Mouse (Mus musculus) CH12.LX (cell line): ENCODE results near the gene Cdkl4. TPM values are rescaled to one million over a fixed set of nuclear protein-coding genes. Genes with fewer than 3 reads are reported as not detected.
"Not testable (repeated sequence)": the region's sequence is repeated elsewhere in the genome, so short reads cannot be mapped to it uniquely, and the experiment has no call there.

Experiments used
- DNase-seq: peaks from one replicate; pipeline ENCODE4 v3.0.0-alpha.2; 2013; ENCODE audit errors: extremely low read depth
- H3K27ac ChIP-seq: 2 replicates; pipeline ENCODE4 v1.5.1; 2012; ENCODE audit warnings: low read depth, mild to moderate bottlenecking, control low read depth, moderate library complexity; ENCODE audit not compliant: insufficient read depth
- H3K27me3 ChIP-seq: replicated peaks from 2 replicates; pipeline ENCODE3; 2012; ENCODE audit warnings: inconsistent platforms
- H3K36me3 ChIP-seq, 2 experiments: replicated peaks in 1 of 2; 2 replicates each; pipeline versions ENCODE3 to v1.6.1; 2012; ENCODE audit warnings: inconsistent platforms in 1 of 2, low read length in 1 of 2, mild to moderate bottlenecking in 1 of 2, mixed read lengths in 1 of 2, moderate library complexity in 1 of 2; ENCODE audit not compliant: control insufficient read depth in 1 of 2, insufficient read depth in 1 of 2
- H3K4me1 ChIP-seq, 2 experiments: 2 replicates each; pipeline ENCODE4 v1.6.1; 2012; ENCODE audit warnings: inconsistent platforms in 1 of 2, moderate library complexity in 1 of 2; ENCODE audit not compliant: insufficient read depth in 2 of 2, control insufficient read depth in 1 of 2
- H3K4me2 ChIP-seq: 2 replicates; pipeline ENCODE4 v1.6.1; 2012; ENCODE audit warnings: low read depth, mild to moderate bottlenecking, control low read depth; ENCODE audit not compliant: poor library complexity, insufficient read depth, severe bottlenecking
- H3K4me3 ChIP-seq, 3 experiments: fragments of 150-350 bp in 1 of 3; sonication (generic) in 1 of 3; replicated peaks in 1 of 3; 2 replicates each; pipeline versions ENCODE3 to v1.5.1; 2011 to 2012; ENCODE audit warnings: low read depth in 2 of 3, low read length in 2 of 3, mild to moderate bottlenecking in 2 of 3, moderate library complexity in 2 of 3, control low read depth in 1 of 3, improper control_type of control experiment in 1 of 3, inconsistent platforms in 1 of 3, mixed read lengths in 1 of 3; ENCODE audit not compliant: poor library complexity in 1 of 3
- H3K79me2 ChIP-seq: replicated peaks from 2 replicates; pipeline ENCODE4 v1.6.1; 2012; ENCODE audit warnings: mild to moderate bottlenecking, moderate library complexity; ENCODE audit not compliant: control insufficient read depth, poor library complexity, insufficient read depth, severe bottlenecking; ENCODE audit errors: extremely low read depth
- H3K9ac ChIP-seq: 2 replicates; pipeline ENCODE4 v1.6.1; 2012; ENCODE audit warnings: low read depth, mild to moderate bottlenecking, control low read depth, moderate library complexity; ENCODE audit not compliant: insufficient read depth
- H3K9me3 ChIP-seq: replicated peaks from 2 replicates; pipeline ENCODE3; 2012; ENCODE audit warnings: low read length, inconsistent platforms, mixed read lengths
- CHD1 ChIP-seq: IDR thresholded peaks from 2 replicates; pipeline ENCODE4 v1.6.1; 2012; ENCODE audit warnings: low read depth, low read length, improper control_type of control experiment, inconsistent platforms
- CHD2 ChIP-seq: IDR thresholded peaks from 2 replicates; pipeline ENCODE4 v1.6.1; 2011; ENCODE audit warnings: low read length, improper control_type of control experiment
- CTCF ChIP-seq, 2 experiments: IDR thresholded peaks in 1 of 2; conservative IDR thresholded peaks in 1 of 2; 2 replicates each; pipeline ENCODE4 v1.5.1; 2011 to 2012; ENCODE audit warnings: low read depth in 2 of 2, low read length in 2 of 2, improper control_type of control experiment in 1 of 2, inconsistent platforms in 1 of 2, mild to moderate bottlenecking in 1 of 2, moderate library complexity in 1 of 2
- EP300 ChIP-seq: IDR thresholded peaks from 2 replicates; pipeline ENCODE4 v1.6.1; 2011; ENCODE audit warnings: low read length, improper control_type of control experiment
- ETS1 ChIP-seq: conservative IDR thresholded peaks from 2 replicates; pipeline ENCODE4 v1.6.1; 2012; ENCODE audit warnings: low read depth, mild to moderate bottlenecking, inconsistent platforms, low read length, improper control_type of control experiment, moderate library complexity
- GABPA ChIP-seq: IDR thresholded peaks from 2 replicates; pipeline ENCODE4 v1.6.1; 2012; ENCODE audit warnings: low read depth, low read length, improper control_type of control experiment, inconsistent platforms; ENCODE audit not compliant: insufficient replicate concordance
- HCFC1 ChIP-seq: IDR thresholded peaks from 2 replicates; pipeline ENCODE4 v1.6.1; 2012; ENCODE audit warnings: low read depth, mild to moderate bottlenecking, inconsistent platforms, low read length, improper control_type of control experiment
- IRF4 ChIP-seq: IDR thresholded peaks from 2 replicates; pipeline ENCODE4 v1.6.1; 2014; ENCODE audit warnings: low read depth, mild to moderate bottlenecking, inconsistent platforms, low read length, improper control_type of control experiment
- MEF2A ChIP-seq: IDR thresholded peaks from 2 replicates; pipeline ENCODE4 v1.6.1; 2014; ENCODE audit warnings: low read depth, mild to moderate bottlenecking, inconsistent platforms, low read length, improper control_type of control experiment, borderline replicate concordance
- MXI1 ChIP-seq: IDR thresholded peaks from 2 replicates; pipeline ENCODE4 v1.6.1; 2011; ENCODE audit warnings: mild to moderate bottlenecking, low read depth, low read length, improper control_type of control experiment
- NELFE ChIP-seq: IDR thresholded peaks from 2 replicates; pipeline ENCODE4 v1.6.1; 2011; ENCODE audit warnings: low read depth, low read length, improper control_type of control experiment
- NRF1 ChIP-seq: IDR thresholded peaks from 2 replicates; pipeline ENCODE4 v1.6.1; 2014; ENCODE audit warnings: low read depth, mild to moderate bottlenecking, inconsistent platforms, low read length, improper control_type of control experiment, moderate library complexity
- POLR2A ChIP-seq: IDR thresholded peaks from 2 replicates; pipeline ENCODE4 v1.6.1; 2011; ENCODE audit warnings: low read depth, mild to moderate bottlenecking, improper control_type of control experiment, low read length
- POLR2AphosphoS2 ChIP-seq: IDR thresholded peaks from 2 replicates; pipeline ENCODE4 v1.6.1; 2011; ENCODE audit warnings: low read depth, low read length, improper control_type of control experiment
- RCOR1 ChIP-seq: conservative IDR thresholded peaks from 2 replicates; pipeline ENCODE4 v1.6.1; 2012; ENCODE audit warnings: low read depth, mild to moderate bottlenecking, inconsistent platforms, low read length, improper control_type of control experiment
- SIN3A ChIP-seq: IDR thresholded peaks from 2 replicates; pipeline ENCODE4 v1.6.1; 2012; ENCODE audit warnings: low read length, improper control_type of control experiment, inconsistent platforms
- TBP ChIP-seq: conservative IDR thresholded peaks from 2 replicates; pipeline ENCODE4 v1.6.1; 2011; ENCODE audit warnings: low read depth, low read length, improper control_type of control experiment
- TCF12 ChIP-seq: IDR thresholded peaks from 2 replicates; pipeline ENCODE4 v1.6.1; 2014; ENCODE audit warnings: low read depth, mild to moderate bottlenecking, inconsistent platforms, low read length, improper control_type of control experiment
- USF2 ChIP-seq: conservative IDR thresholded peaks from 2 replicates; pipeline ENCODE4 v1.6.1; 2011; ENCODE audit warnings: low read depth, low read length, improper control_type of control experiment
- ZMIZ1 ChIP-seq: IDR thresholded peaks from 2 replicates; pipeline ENCODE4 v1.6.1; 2012; ENCODE audit warnings: low read depth, mild to moderate bottlenecking, inconsistent platforms, low read length, improper control_type of control experiment
- dilution Hi-C: fragments of 300-500 bp; cut with MboI; formaldehyde crosslinking; loops from 2 replicates; pipeline ENCODE4 v1.14.3; 2020; ENCODE audit warnings: low sequenced_read_pairs; ENCODE audit not compliant: extremely low pct_unique_long_range_greater_than_20kb, extremely low pct_ligation_motif_present
- in situ Hi-C: fragments of 300-500 bp; cut with MboI; formaldehyde crosslinking; loops from 3 replicates; pipeline ENCODE4 v1.14.3; 2019; ENCODE audit warnings: low sequenced_read_pairs, low pct_ligation_motif_present, low pct_unique_long_range_greater_than_20kb, mixed read lengths
- polyA plus RNA-seq: library from polyadenylated mRNA; unstranded; fragments of >175 nt; gene quantifications from 2 replicates; pipeline ENCODE4 v1.2.1, GENCODE M21; 2012; ENCODE audit warnings: low read depth; ENCODE audit not compliant: insufficient read length
- total RNA-seq, 2 experiments: library from RNA; depleted of rRNA; stranded (reverse); fragments of 300-350 nt in 1 of 2; fragments of >200 nt in 1 of 2; gene quantifications; 2 replicates each; pipeline ENCODE4 v1.2.3; 2012 to 2014

The Cdkl4 gene
- total and polyA plus RNA-seq, 3 experiments = 0.76 to 2.0 (median 1.2) TPM

DNA sequence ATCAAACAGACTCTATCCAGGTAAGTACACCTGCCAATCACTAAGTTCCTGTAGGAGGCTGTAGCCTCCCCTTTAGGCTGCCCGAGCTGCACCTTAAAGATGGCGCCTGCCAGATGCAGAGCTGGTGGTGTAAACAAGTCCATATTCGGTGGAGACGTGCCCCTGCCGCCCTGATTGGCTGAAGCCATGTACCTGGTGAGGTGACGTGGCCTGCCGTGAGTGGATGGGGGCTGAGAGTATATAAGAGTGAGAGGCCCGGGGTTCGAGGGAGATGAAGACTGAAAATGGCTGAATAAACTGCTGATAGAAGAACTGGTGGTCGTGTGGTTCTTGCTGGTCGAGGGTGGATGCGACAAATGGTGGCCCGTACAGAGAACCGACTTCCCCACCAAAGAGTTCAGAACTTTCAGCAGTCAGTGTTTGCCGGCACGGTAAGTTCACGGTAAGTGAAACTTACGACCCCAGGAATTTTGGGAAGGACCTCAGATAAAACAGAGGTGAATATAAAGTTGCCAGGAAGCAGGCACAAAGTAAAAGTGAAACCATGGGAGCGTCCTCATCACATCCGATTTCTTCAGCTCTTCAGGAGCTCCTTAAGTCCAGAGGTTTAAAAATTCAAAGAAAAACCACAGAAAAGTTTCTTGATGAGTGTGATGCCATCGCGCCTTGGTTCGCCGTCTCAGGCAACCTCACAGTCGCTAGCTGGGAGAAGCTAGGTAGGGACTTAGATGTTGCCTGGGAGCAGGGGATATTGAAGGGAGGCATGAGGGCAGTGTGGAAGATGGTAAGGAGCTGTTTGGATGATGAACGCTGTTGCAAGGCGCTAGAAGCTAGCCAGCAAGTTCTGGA lies 13.6 kb downstream of the Cdkl4 start:
- peak; percentile 41; the same call in 1 of the 2 replicates for TF ChIP-seq NRF1
- TF ChIP-seq NELFE = peak; percentile 80; the same call in 1 of the 2 replicates
- 0 out of 2 replicates have a peak, but pooled peaks have one; percentile 50 for TF ChIP-seq ZMIZ1
- peak; percentile 84 for TF ChIP-seq POLR2A
- TF ChIP-seq TBP = peak; percentile 90
- 0 out of 2 replicates have a peak, but pooled peaks have one; percentile 49 for TF ChIP-seq CHD1
- peak; percentile 67 for TF ChIP-seq TCF12
- TF ChIP-seq SIN3A = peak; percentile 55; the same call in 1 of the 2 replicates
- H3K9me3 ChIP-seq, H3K27me3 ChIP-seq: not testable (repeated sequence)
- Histone ChIP-seq H3K4me2 (0 out of 2 replicates have a peak overlapping the region, but pooled peaks have one; percentile 34), H3K36me3 (peaks cover 27 to 42% of the 10 kb centered on the region in 2 experiments), H3K79me2 (peaks cover 26% of the 10 kb centered on the region), H3K9ac (peak overlapping the region; percentile 93), H3K4me1 (peaks cover 8 to 35% of the 10 kb centered on the region in 2 experiments; a peak in 3 of 4 replicates), H3K27ac (peak overlapping the region; percentile 90), H3K4me3 (peak overlapping the region; percentile 61 to 95 (median 78))
- DNase-seq = peak; percentile 91
- in situ Hi-C loops (loop anchor here (25.0 kb wide), 1 partner anchor 277 kb away; the partner anchor contains the start of genes Dhx57 and Morn2), dilution Hi-C loops (loop anchor here (25.0 kb wide), 1 partner anchor 102 kb away; no protein-coding TSS in a partner anchor)

DNA sequence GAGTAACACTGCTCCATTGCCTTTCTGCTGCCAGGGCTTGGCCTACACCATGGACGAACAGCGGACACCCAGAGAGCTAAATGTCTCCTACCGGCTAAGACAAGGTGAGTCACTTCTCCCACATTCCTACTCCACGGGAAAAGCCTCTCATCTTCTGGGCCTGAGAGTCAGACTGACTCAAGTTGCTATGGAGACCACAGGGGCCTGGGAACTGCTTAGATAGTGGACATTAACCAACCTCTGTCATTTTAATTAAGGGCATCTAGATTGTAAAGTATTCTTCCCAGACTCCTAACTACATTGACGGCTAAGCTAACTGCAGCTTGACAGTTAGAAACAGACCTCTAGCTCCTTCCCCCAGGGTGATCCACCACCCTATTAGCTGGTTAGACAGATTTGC lies 14.8 kb downstream of the Cdkl4 start:
- Histone ChIP-seq H3K4me3 (no peak overlapping the region), H3K9me3 (peaks cover 7% of the 10 kb centered on the region), H3K27ac (no peak overlapping the region), H3K4me2 (0 out of 2 replicates have a peak overlapping the region, but pooled peaks have one; percentile 10), H3K4me1 (peaks cover 4 to 30% of the 10 kb centered on the region in 2 experiments; a peak in 3 of 4 replicates), H3K79me2 (peaks cover 26% of the 10 kb centered on the region), H3K9ac (no peak overlapping the region; the same call in 1 of the 2 replicates), H3K27me3 (no peaks in the 10 kb centered on the region), H3K36me3 (peaks cover 21 to 30% of the 10 kb centered on the region in 2 experiments)
- dilution Hi-C loops (loop anchor here (25.0 kb wide), 1 partner anchor 100 kb away; no protein-coding TSS in a partner anchor), in situ Hi-C loops (loop anchor here (25.0 kb wide), 1 partner anchor 275 kb away; the partner anchor contains the start of genes Dhx57 and Morn2)
- TF ChIP-seq CHD2 (no peak), POLR2A (no peak), GABPA (no peak), IRF4 (no peak), TCF12 (no peak), EP300 (no peak), CTCF (conservative IDR thresholded peaks at IDR 0.05 in 1 of 2, IDR thresholded peaks at IDR 0.05 in 1 of 2; ENCODE audit: low read depth in 2 of 2, low read length in 2 of 2) (no peak), MXI1 (no peak), RCOR1 (no peak), MEF2A (no peak), NELFE (no peak), ETS1 (no peak), USF2 (no peak), HCFC1 (no peak), POLR2AphosphoS2 (no peak)
- no peak for DNase-seq
